Mouse (Mus musculus): ENCODE data around the gene Rnf111.

Gene Rnf111

GRCm38 (mm10) chr9:70396083-70396482 lies 107.4 kb downstream of the Rnf111 start:
- DNase-seq (ENCODE audit: low read depth, low spot score), result no peak

GRCm38 (mm10) chr9:70395617-70396016 lies 107.9 kb downstream of the Rnf111 start:
- no peak for DNase-seq (ENCODE audit: low read depth, low spot score)

GRCm38 (mm10) chr9:70392563-70392907 lies 111.0 kb downstream of the Rnf111 start:
- peak; percentile 39 for DNase-seq (ENCODE audit: low read depth, low spot score)

- DNase-seq (ENCODE audit: low read depth, low spot score), result no peak
Observed at GRCm38 (mm10) chr9:70391660-70392562, 111.6 kb downstream of the Rnf111 start.

- no peak for DNase-seq (ENCODE audit: low read depth, low spot score)
Observed at GRCm38 (mm10) chr9:70391042-70391441, 112.5 kb downstream of the Rnf111 start.

GRCm38 (mm10) chr9:70389548-70389947 lies 114.0 kb downstream of the Rnf111 start:
- DNase-seq (ENCODE audit: low read depth, low spot score), result no peak

GRCm38 (mm10) chr9:70387410-70388119 lies 116.0 kb downstream of the Rnf111 start:
- DNase-seq (ENCODE audit: low read depth, low spot score), result no peak

- DNase-seq (ENCODE audit: low read depth, low spot score), result no peak
Observed at GRCm38 (mm10) chr9:70384958-70385728, 118.4 kb downstream of the Rnf111 start.

- no peak for DNase-seq (ENCODE audit: low read depth, low spot score)
Observed at GRCm38 (mm10) chr9:70384494-70384893, 119.0 kb downstream of the Rnf111 start.

- DNase-seq (ENCODE audit: low read depth, low spot score), result no peak
Observed at GRCm38 (mm10) chr9:70383750-70384149, 119.8 kb downstream of the Rnf111 start.

GRCm38 (mm10) chr9:70382091-70382490 lies 121.4 kb downstream of the Rnf111 start:
- DNase-seq (ENCODE audit: low read depth, low spot score), result no peak

- DNase-seq (ENCODE audit: low read depth, low spot score), result no peak
Observed at GRCm38 (mm10) chr9:70379502-70380467, 123.7 kb downstream of the Rnf111 start.
